Mouse (Mus musculus) G1E (cell line): Measurements from ENCODE around the gene Trf. TPM values are rescaled to one million over a fixed set of nuclear protein-coding genes. Genes with fewer than 3 reads are reported as not detected.

Experiments used
- ATAC-seq: 2 replicates; pipeline ENCODE4 v1.8.0; 2016; ENCODE audit warnings: mild to moderate bottlenecking; ENCODE audit not compliant: insufficient number of reproducible peaks, poor library complexity, low FRiP score, severe bottlenecking; ENCODE audit errors: extremely low read depth
- DNase-seq: peaks from one replicate; pipeline ENCODE4 v3.0.0; 2012; ENCODE audit warnings: low spot score
- H3K27me3 ChIP-seq: 2 replicates; pipeline ENCODE4 v1.6.1; 2012; ENCODE audit warnings: mild to moderate bottlenecking, low read length, inconsistent platforms; ENCODE audit not compliant: insufficient read depth
- H3K36me3 ChIP-seq: replicated peaks from 2 replicates; pipeline ENCODE3; 2012; ENCODE audit warnings: mild to moderate bottlenecking, inconsistent platforms
- H3K4me1 ChIP-seq: 2 replicates; pipeline ENCODE4 v1.6.1; 2012; ENCODE audit warnings: low read depth, low read length, inconsistent platforms, mixed read lengths; ENCODE audit not compliant: insufficient read depth
- H3K4me3 ChIP-seq: 2 replicates; pipeline ENCODE4 v1.5.1; 2012; ENCODE audit warnings: low read depth, mild to moderate bottlenecking, inconsistent platforms, low read length, moderate library complexity, mixed read lengths
- H3K9me3 ChIP-seq: replicated peaks from 2 replicates; pipeline ENCODE4 v1.6.1; 2012; ENCODE audit warnings: inconsistent platforms
- CTCF ChIP-seq: IDR thresholded peaks from 2 replicates; pipeline ENCODE4 v1.5.1; 2012; ENCODE audit warnings: low read depth, low read length, inconsistent platforms, mixed read lengths
- GATA1 ChIP-seq: IDR thresholded peaks from 2 replicates; pipeline ENCODE4 v1.6.1; 2012; ENCODE audit warnings: borderline replicate concordance, low read length, inconsistent platforms, mixed read lengths
- GATA2 ChIP-seq: IDR thresholded peaks from 2 replicates; pipeline ENCODE4 v1.6.1; 2012; ENCODE audit warnings: low read depth, low read length, inconsistent platforms, borderline replicate concordance
- POLR2AphosphoS5 ChIP-seq: IDR thresholded peaks from 2 replicates; pipeline ENCODE4 v1.6.1; 2012; ENCODE audit warnings: low read depth, low read length, inconsistent platforms; ENCODE audit not compliant: insufficient replicate concordance
- TAL1 ChIP-seq: conservative IDR thresholded peaks from 2 replicates; pipeline ENCODE4 v1.6.1; 2012; ENCODE audit warnings: low read depth, low read length, inconsistent platforms, mixed read lengths
- polyA plus RNA-seq: library from polyadenylated mRNA; stranded (reverse); fragments of >175 nt; gene quantifications from 2 replicates; pipeline ENCODE4 v1.2.3, GENCODE M21; 2012
- total RNA-seq, 2 experiments: library from RNA; stranded (forward) in 1 of 2; stranded (reverse) in 1 of 2; fragments of 200-1000 nt in 1 of 2; fragments of >200 nt in 1 of 2; fragmentation: Nextera tagmentation in 1 of 2; gene quantifications; 2 replicates each; pipeline ENCODE4 v1.2.3; 2014 to 2017

Gene Trf
- total and polyA plus RNA-seq, 3 experiments, result 0.21 to 26.8 (median 7.4) TPM

DNA sequence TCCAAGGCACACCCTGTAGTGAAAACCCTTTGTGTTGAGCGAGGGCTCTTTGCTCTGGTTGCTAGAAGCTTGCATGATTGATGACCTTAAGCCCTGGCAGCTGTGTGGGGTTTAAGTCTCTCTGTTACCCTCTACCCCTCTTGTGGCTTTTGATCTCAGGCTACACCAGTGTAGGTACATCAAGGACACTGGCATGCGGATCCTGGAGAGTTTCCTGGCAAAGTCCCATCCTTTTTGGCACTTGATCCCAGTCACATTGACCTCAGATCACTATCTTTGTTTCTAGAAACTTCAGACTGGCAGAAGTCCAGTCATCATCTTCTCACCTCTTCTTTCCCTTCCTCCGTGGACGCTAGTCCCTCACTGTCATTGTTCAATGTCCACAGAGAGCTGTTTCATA, 18.4 kb upstream of the Trf start:
- H3K9me3 ChIP-seq, result peaks cover 2% of the 10 kb centered on the region
- H3K36me3 ChIP-seq, result peaks cover 17% of the 10 kb centered on the region
- H3K27me3 ChIP-seq, result peaks cover 4% of the 10 kb centered on the region; the same call in 1 of the 2 replicates
- H3K4me1 ChIP-seq, result no peaks in the 10 kb centered on the region
- no peak overlapping the region for H3K4me3 ChIP-seq
- ATAC-seq, result no peak
- TF ChIP-seq TAL1, result no peak
- TF ChIP-seq POLR2AphosphoS5, result no peak
- no peak for TF ChIP-seq GATA2
- TF ChIP-seq GATA1, result no peak
- no peak for TF ChIP-seq CTCF
- DNase-seq, result no peak

DNA sequence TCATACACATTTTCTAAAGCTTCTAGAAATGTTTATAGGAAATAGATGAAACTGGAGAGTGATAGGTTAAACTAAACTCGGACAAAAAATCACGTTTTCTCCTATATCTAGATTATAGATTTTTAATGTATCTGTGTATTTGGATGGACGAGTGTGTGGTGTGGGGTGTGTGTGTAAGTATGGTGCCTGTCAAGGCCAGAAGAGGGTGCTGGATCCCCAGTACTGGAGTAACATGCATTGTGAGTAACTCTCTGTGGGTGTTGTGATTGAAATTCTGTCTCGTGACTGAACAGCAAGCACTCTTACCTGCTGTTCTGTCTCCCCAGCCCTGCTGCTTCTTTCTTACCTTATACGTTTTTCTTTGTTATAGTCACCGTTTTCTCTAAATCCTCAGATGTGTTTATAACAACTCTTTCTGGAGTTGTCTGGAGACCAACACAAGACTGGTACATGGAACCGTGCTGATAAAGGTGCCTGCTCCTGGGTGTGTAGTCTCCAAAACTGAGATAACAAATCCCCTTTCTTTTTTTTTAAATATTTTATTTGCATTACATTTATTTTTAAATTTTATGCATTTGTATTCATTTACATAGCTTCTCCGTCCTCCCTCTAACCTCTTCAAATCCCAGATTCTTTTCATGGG, 16.4 kb upstream of the Trf start:
- Histone ChIP-seq H3K9me3 (no peaks in the 10 kb centered on the region), H3K4me3 (no peak overlapping the region), H3K27me3 (peaks cover 9% of the 10 kb centered on the region; the same call in 1 of the 2 replicates), H3K4me1 (no peaks in the 10 kb centered on the region), H3K36me3 (peaks cover 5% of the 10 kb centered on the region)
- TF ChIP-seq GATA1 (no peak), CTCF (no peak), GATA2 (no peak), POLR2AphosphoS5 (no peak), TAL1 (no peak)
- DNase-seq (no peak), ATAC-seq (no peak)

DNA sequence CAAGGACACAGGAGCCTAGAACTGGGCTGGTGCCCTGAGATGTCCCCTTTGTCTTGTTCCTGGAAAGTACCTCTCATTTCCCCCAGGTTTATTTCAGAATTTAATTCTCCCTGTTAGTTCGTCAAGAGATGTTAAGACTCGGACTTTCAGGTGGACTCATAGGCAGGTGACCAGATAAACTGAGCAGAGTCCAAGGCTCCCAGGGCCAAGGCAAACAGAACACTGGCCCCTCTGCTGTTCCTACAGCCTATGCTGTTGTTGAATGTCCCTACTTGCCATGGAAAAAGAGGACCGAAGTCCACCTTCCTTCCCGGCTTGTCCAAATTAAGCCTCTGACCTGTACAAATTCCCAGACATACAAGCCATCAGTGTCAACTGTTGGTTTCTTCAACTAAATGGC, 13.4 kb upstream of the Trf start:
- TF ChIP-seq CTCF, result no peak
- no peak for TF ChIP-seq POLR2AphosphoS5
- TF ChIP-seq GATA1, result no peak
- no peak for TF ChIP-seq GATA2
- no peak for TF ChIP-seq TAL1
- H3K27me3 ChIP-seq, result peaks cover 22% of the 10 kb centered on the region
- no peaks in the 10 kb centered on the region for H3K4me1 ChIP-seq
- ATAC-seq, result no peak
- H3K4me3 ChIP-seq, result no peak overlapping the region
- H3K36me3 ChIP-seq, result no peaks in the 10 kb centered on the region
- DNase-seq, result no peak
- H3K9me3 ChIP-seq, result no peaks in the 10 kb centered on the region

- ATAC-seq (no peak), DNase-seq (no peak)
- Histone ChIP-seq H3K36me3 (no peaks in the 10 kb centered on the region), H3K9me3 (no peaks in the 10 kb centered on the region), H3K4me1 (no peaks in the 10 kb centered on the region), H3K4me3 (no peak overlapping the region), H3K27me3 (peaks cover 32% of the 10 kb centered on the region)
- no peak for TF ChIP-seq TAL1
- no peak for TF ChIP-seq POLR2AphosphoS5
- TF ChIP-seq GATA1, result no peak
- no peak for TF ChIP-seq GATA2
- TF ChIP-seq CTCF, result no peak
Observed at GRCm38 (mm10) chr9:103241206-103241605, 11.0 kb upstream of the Trf start.

DNA sequence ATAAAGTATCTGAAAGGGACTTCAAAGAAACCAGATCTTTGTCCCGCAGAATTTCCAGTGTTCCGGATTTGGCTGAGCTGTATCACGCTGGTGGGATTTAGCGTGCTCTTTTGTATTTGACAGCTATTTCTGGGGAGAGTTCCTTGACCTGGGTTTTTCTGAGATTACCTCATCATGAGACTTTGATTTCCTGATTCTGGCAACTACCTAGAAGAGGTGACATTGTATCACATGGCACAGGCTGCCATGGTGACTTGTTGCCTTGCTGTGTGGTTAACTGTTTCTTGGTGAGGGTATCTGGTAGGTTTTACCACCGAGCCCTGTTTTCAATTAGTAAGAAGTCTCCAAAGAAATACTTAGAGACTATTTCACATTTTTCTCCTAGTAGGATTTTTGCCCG, 9.2 kb upstream of the Trf start:
- DNase-seq, result no peak
- ATAC-seq, result no peak
- H3K27me3 ChIP-seq, result peaks cover 39% of the 10 kb centered on the region

DNA sequence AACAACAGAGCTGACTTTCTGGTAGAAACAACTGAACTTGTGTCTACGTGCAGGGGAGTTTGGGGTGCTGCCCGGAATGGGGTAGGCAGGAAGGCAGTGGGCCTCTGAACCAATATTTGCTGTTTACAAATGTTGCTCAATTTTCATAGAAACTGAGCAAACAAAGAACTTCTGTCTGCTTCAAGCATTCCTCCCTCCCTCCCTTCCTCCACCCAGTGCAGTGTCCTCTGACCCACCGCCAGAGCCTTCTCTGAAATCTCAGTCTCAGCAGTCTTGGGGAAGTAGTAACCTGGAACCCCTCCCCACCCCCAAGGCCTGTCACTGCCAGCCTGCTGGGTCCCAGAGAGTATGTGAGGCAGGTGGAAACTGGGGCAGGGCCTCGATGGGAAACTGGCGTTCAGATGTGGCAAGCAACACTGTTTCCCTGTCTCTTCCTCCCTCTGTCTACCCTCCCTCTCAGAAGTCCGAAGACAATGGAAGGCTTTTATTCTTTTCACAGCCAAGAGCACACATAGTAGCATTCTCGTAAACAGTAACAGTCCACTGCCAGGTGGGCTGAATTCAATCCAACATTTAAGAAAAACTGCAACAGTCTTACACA, 4.4 kb upstream of the Trf start:
- ATAC-seq (no peak), DNase-seq (no peak)
- Histone ChIP-seq H3K36me3 (no peaks in the 10 kb centered on the region), H3K9me3 (no peaks in the 10 kb centered on the region), H3K4me3 (no peak overlapping the region), H3K4me1 (peaks cover 14% of the 10 kb centered on the region), H3K27me3 (peaks cover 44% of the 10 kb centered on the region)
- TF ChIP-seq GATA1 (no peak), GATA2 (no peak)

More for the DNA sequence above, 9.2 kb upstream of the Trf start:
- Histone ChIP-seq H3K36me3 (no peaks in the 10 kb centered on the region), H3K4me1 (no peaks in the 10 kb centered on the region), H3K9me3 (no peaks in the 10 kb centered on the region), H3K4me3 (no peak overlapping the region)
- TF ChIP-seq GATA2, result no peak
- no peak for TF ChIP-seq GATA1
- TF ChIP-seq TAL1, result no peak
- no peak for TF ChIP-seq CTCF
- TF ChIP-seq POLR2AphosphoS5, result no peak
